Mouse (Mus musculus): ENCODE results near the gene Wdfy3.

DNA sequence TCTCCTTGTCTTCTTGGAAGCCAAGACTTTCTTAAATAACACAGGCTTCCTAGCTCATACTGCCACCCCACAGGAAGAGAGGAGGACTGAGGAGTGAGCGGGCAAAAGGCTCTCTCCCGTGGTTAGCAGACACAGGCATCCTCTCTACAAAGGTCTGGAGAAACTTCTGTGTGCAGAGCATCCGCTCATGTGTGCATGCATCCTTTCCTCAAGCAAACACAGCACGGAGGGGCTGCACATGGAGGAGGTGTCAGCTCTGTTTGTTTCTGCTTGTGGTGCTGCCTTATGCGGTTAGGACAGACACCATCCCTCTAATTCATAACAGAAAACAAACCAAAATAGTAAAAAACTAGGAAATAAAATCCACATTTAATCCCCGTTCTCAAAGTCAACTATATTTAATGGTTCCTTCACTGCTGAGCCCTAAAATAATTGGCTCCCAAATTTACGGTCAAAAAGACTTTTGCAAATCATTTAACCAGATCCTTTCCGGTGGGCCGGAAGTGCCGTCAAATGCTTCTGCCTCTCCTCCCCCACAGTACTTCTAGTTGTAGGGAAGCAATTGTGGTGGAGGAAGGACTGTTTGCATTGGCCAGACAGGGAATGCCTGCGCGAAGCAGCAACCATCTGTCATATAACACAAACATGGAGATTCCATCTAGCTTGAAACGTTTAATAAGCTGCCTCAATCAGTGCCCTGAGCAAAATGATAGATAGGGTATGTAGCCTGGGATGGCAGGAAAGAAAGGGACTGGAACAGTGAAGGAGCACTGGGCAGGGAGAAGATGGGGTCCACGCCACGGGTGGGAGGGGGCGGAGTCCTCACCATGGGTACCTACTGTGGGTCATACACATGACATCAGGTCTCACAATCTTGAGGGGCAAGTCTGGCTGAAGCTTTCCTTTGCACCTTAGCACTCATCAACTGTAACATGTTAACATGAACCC is 115.1 kb downstream of the Wdfy3 start:
- TF ChIP-seq MAFK (IDR thresholded peaks at IDR 0.05; ENCODE audit: insufficient read depth, low read depth, low read length) (no peak), ZNF384 (IDR thresholded peaks at IDR 0.05; ENCODE audit: low read depth, low read length) (no peak), HCFC1 (IDR thresholded peaks at IDR 0.05; ENCODE audit: borderline replicate concordance, insufficient read depth, low read length) (no peak), ZC3H11A (IDR thresholded peaks at IDR 0.05; ENCODE audit: borderline replicate concordance, low read depth, low read length) (no peak)
